Mouse (Mus musculus) layer of hippocampus, postnatal 14 days (tissue): Measurements from ENCODE around the gene Rapgef5. TPM values are rescaled to one million over a fixed set of nuclear protein-coding genes. Genes with fewer than 3 reads are reported as not detected.
A peak's percentile ranks its signal among the peaks of the same experiment; 100 is the strongest.

ENCODE experiments used
- DNase-seq, 2 experiments: peaks; one replicate each; pipeline ENCODE4 v3.0.0; 2021 to 2022; ENCODE audit warnings: low spot score in 2 of 2, mixed read lengths in 1 of 2
- total RNA-seq, 2 experiments: library from RNA; stranded (reverse); gene quantifications; 2 replicates each; pipeline ENCODE4 v1.2.3; 2021

The Rapgef5 gene
- total RNA-seq, 2 experiments from 2014 or later = 123 to 126 TPM

GRCm38 (mm10) chr12:117605966-117606365 lies 89.7 kb downstream of the Rapgef5 start:
- DNase-seq = no peak

GRCm38 (mm10) chr12:117612715-117613114 lies 96.4 kb downstream of the Rapgef5 start:
- no peak for DNase-seq

GRCm38 (mm10) chr12:117619523-117620023 lies 103.3 kb downstream of the Rapgef5 start:
- DNase-seq = no peak

DNA sequence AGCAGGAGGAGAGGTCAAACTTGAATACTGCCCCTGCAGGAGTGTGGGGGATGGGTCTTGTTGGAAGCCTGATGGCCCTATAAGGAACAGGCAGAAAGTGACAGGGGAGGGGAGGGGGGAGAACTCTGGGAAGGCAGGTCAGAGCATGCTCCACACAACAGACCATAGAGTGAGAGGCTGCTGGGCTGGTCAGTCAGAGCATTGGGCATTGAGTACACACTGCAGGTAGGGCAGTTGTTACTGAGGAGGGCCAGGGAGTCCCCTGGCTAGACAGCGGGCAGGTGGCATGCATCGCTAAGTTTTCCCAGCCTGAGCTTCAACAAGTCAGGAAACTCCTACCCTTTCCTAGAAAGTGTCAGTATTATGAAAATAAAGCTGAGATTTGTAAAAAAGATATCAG lies 106.7 kb downstream of the Rapgef5 start:
- no peak for DNase-seq

DNA sequence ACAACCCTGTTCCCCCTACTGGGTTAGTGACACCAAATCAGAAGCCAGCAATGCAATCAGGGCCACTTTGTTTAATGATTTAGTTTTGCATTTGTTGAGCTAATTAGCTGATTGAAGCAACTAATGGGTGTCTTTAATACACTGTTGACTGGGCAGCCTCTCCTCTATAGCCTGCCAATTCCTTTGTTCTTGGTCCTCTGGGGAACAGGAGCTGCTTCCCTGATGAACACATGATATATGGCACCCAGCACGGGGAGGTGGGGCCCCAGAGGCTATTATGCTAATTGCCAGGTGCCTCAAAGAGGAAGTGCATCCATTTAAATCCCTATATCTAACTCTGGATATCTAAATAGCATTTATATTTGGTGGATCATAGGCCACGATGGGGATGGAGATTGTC lies 111.0 kb downstream of the Rapgef5 start:
- DNase-seq = peak in 1 of 2 experiments; percentile 54

DNA sequence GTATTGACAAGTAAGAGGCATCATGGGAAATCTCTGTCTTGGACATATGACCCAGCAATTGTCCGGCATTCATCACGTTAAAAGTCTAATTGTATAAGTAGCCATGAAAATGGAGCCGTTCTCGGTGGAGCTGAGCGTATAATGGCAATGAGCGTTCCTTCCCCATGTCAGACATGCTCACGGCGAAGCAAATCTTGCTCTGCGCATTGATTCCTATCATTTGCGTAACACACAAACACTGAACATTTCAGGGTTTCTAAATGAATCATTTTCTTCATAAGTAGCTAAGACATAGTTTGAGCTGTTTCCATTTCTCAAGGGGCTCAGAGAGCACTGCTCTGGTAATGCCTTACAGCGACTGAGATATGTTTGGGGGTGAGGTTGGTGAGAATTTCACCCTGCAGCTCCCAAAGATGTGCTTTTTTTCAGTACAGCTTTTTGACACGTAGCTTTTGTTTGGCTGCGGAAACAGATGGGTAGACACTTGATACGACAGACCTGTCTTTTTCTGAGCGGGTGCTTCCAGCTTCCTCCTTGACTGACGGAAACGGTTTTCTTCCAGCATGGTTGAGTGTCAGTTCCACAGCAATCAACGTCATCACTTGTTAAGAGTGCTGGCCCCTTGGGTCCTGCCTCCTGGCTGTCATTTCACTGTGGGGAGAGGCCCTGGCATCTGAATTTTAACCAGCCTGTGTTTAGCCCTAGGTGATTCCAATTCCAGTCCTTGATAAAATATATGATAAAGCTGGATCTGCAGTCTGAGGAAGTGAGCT lies 112.2 kb downstream of the Rapgef5 start:
- no peak for DNase-seq

GRCm38 (mm10) chr12:117632133-117632532 lies 115.9 kb downstream of the Rapgef5 start:
- DNase-seq = no peak

- DNase-seq = peak in 1 of 2 experiments; percentile 30
Observed at GRCm38 (mm10) chr12:117636139-117636772, 120.0 kb downstream of the Rapgef5 start.

GRCm38 (mm10) chr12:117636969-117637368 lies 120.7 kb downstream of the Rapgef5 start:
- no peak for DNase-seq

- DNase-seq = no peak
Observed at GRCm38 (mm10) chr12:117638833-117639232, 122.6 kb downstream of the Rapgef5 start.

DNA sequence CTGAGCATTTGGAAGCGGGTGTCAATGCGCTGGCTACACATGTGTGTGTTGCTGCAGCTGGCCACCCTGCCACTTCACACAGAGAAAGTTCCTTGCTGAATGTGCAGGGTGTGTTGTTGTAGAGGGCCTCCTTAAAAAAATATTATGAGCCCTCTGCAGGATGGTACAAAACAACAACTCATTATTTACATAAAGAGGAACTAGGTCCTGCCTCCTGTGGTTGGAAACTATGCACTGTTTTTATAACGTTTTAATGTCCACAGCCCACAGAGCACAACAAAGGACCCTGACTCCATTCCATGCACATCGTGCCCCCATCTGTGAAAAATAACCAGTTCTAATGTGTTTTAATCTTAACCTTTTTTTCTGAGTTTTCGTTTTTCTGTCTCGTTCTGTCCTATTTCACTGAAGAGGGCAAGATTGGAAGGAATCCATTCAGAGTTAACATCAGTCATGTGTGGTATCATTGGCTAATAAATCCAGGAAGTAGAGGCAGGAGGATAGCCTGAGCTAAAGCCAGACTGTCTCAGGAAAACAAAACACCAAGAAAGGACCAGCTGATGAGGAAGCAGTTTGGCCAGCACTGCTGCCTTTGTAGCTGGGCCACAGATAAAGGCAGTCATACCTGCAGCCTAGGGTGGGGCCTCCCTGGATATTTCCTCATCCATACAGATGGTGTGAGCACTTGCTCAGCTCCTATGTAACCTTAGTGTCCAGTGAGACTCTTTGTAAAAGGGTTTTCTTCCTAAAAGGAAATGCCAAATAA lies 123.3 kb downstream of the Rapgef5 start:
- DNase-seq = no peak

- no peak for DNase-seq
Observed at GRCm38 (mm10) chr12:117642512-117642911, 126.2 kb downstream of the Rapgef5 start.

DNA sequence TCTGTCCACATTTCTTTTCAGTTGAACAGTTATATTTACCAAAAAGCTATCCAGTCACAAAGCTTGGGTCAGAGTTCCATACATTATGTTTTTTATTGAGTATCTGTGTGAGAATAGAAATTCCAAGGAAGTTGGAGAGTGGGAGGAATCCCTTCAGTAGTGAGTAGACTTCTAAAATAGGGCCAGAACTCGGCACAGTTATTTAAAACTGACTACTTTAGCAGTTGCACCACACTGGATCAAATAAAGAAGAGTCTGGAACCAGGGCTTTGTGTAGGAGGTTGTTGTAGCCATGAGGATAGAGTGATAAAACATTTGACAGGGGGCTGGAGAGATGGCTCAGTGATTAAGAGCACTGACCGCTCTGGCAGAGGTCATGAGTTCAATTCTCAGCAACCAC lies 129.5 kb downstream of the Rapgef5 start:
- no peak for DNase-seq

GRCm38 (mm10) chr12:117653920-117654472 lies 137.7 kb downstream of the Rapgef5 start:
- no peak for DNase-seq

DNA sequence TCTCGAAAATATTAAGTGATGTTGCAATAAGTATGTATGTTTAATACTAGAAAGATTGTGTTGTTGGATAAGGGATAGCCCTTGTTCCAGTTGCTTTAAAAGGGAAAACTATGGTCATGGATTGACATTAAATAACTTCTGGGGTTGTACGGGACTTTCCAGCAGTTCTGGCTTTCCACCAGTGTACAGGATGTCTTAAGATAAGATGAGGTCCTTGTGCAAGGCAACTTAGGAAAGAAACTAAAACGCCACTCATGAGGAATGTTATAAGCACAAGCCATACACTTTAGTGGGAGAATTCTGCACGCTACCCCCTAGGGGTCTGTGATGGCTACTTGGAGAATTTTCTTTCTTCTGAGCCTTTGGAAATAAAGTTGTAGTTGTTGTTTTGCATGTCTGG lies 140.7 kb downstream of the Rapgef5 start:
- DNase-seq = no peak

DNA sequence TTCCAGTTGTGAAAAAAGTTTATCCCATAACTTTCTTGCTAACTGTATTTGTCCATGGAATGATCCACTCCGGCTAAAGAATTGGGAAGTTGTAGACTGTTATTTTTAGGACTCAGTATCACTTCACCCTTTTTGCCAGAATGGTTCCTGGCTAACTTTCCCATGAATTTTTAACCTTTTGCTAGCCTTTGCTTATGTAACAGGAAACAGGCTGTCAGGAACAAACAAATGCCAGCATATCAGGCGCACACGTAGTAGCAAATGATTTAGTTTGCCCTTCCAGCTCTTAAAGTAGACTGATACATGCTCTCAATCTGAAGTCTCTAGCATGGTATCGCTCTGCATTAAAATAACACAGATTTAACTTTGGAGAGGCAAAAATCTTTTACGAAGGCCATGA lies 141.5 kb downstream of the Rapgef5 start:
- DNase-seq = no peak

- no peak for DNase-seq
Observed at GRCm38 (mm10) chr12:117658821-117659220, 142.5 kb downstream of the Rapgef5 start.

- no peak for DNase-seq
Observed at GRCm38 (mm10) chr12:117660361-117660760, 144.1 kb downstream of the Rapgef5 start.

GRCm38 (mm10) chr12:117661871-117662270 lies 145.6 kb downstream of the Rapgef5 start:
- DNase-seq = no peak

DNA sequence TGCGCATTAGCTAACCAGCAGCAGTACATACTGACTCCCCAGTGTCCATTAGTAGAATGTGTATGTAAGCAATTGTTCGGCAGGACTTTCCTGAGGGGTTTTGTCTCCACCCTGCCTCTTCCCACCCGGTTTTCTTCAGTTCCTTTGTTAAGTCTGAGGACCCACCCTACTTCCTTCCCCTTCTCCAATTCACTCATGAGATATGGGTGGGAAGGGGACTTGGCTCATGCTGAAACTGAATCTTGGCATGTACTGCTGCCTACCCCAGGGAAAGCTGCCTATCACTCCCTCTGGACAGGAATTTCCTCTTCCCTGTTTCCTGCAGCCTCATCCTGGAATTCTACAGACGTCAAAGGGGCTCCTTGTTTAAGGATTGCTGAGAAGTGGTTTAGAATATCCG lies 147.4 kb downstream of the Rapgef5 start:
- no peak for DNase-seq

DNA sequence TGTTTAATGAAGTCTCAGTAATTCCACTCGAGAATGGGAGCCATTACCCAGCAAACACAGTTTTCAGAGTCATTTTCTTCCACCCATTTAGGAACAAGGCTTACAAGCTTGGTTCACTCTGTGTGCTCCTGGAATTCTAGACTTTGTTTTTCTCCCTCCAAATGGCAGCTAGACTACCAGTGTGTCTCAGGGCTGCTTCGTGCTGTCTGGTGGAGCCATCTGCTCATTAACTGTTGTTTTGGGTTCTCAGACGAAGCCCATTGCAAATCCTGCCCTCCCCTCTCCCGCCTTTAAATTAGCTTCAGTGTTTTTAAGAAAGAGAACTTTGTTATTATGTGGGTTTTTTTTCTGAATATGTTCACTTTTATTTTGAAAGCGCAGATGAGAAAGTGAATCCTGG lies 148.4 kb downstream of the Rapgef5 start:
- DNase-seq = peak in 1 of 2 experiments; percentile 68
